In the genomic region with DNA sequence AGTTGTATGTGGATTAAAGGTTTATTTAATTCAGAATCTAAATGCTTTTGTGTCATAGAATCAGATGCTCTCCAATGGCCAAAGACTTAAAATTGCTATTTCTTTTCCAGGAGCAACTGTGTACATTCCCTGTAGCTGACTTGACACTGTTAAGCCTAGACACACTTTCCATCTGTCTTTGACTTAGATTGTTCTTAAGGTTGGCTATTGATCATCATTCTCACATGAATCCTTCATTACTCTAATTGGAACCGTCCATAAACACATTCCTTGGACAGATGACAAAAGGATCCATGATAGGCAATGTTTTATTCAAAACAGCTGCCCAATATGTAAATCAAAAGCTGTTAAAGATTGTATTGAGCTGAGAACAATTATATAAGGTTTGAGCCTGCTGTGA, we compare ENCODE assay signal across 23 mouse cellular contexts.
DNase-seq lines count a peak whose midpoint lies in the region; ATAC-seq and TF ChIP-seq lines count a peak whose summit lies in the region.
"Had no signal": no experiment of that assay in that cellular context is flagged by ENCODE, and none has a peak within 500 bp of the region (broad histone marks: within the 10 kb centered on the region; RNA-seq: fewer than 3 reads in every experiment).

No protein-coding gene starts in this region.

- no peak for TF ChIP-seq CTCF in brain, embryonic 14.5 days (IDR thresholded peaks at IDR 0.05; ENCODE audit: borderline replicate concordance, extremely low read depth, insufficient read depth, insufficient read length)

- TF ChIP-seq POLR2A in brain, embryonic 14.5 days (IDR thresholded peaks at IDR 0.05; ENCODE audit: borderline replicate concordance, extremely low read depth, insufficient read depth, insufficient read length, poor library complexity, severe bottlenecking): no peak

- DNase-seq in frontal cortex, postnatal 10 days (ENCODE audit: low spot score in 2 of 2): no peak
- peak; percentile 14 for DNase-seq in Muller cell, postnatal 12 days (ENCODE audit: inconsistent ontology term)
- DNase-seq in brain, embryonic 14.5 days (ENCODE audit: low read depth): peak; percentile 43
- DNase-seq in retina, embryonic 14.5 days (ENCODE audit: low spot score): peak; percentile 6
- DNase-seq in T-cell, adult 2 months (ENCODE audit: low spot score): no peak
- DNase-seq in adrenal gland, adult (ENCODE audit: inconsistent age in 2 of 2, low spot score in 1 of 2): no peak
- DNase-seq: adrenal gland, adult 8-10 months; cerebellum, adult 11 months; cerebellum, adult 9-10 months; cerebellum, postnatal 36 days; embryo, embryonic 11 days; kidney, adult 9 months; layer of hippocampus, adult 9-11 months; liver, postnatal 0 days; lung, postnatal 36 days; right cerebral cortex, adult 18-20 months; thymus, postnatal 4 days had no signal

- ATAC-seq in frontal cortex, adult (ENCODE audit: low TSS enrichment): peak; percentile 16; the same call in 1 of the 2 replicates
- ATAC-seq: activated CD4-positive, CD25-positive, alpha-beta regulatory T cell, adult 4 months; CD4-positive, CD25-positive, alpha-beta regulatory T cell, adult 4 months; intestine, postnatal 0 days; liver, embryonic 12.5 days; liver, postnatal 0 days; midbrain, embryonic 15.5 days had no signal

Comparison
In these comparisons a context has a peak if more than half of its experiments do, and no peak if none do; other contexts are left out.
1. DNase-seq: peak in Muller cell, postnatal 12 days (single experiment), brain, embryonic 14.5 days (single experiment) and retina, embryonic 14.5 days (single experiment); none in frontal cortex, postnatal 10 days (0 of 2), T-cell, adult 2 months (single experiment) and adrenal gland, adult (0 of 2).